ENCODE assay signal across 8 mouse cellular contexts in the genomic region with DNA sequence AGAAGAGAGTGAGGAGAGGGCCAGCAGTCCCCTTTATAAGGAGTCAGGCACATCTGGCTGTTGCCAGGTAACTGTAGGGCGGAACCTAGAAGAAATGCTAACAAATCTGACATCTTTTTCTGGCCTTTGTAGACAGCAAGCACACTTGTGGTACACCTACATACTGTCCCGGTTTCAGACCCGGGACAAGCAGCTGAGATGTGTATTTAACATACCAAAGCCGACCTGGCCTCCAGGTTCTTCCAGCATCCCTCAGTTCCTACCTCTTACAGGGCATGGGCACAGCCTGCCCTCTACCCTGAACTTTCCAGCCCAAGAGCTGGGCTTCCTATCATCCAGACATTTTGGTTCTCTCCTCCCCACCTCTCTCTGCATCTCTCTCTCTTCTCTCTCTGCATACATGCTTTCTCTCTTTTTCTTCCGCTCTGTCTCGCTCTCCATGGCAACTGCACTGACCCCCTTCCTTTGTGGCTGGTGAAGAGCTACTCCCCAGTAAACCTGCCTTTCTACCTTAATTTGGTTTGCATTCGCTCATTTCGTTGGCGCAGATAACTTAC. TPM values are rescaled to one million over a fixed set of nuclear protein-coding genes. Genes with fewer than 3 reads are reported as not detected.
DNase-seq lines count a peak whose midpoint lies in the region; ATAC-seq lines count a peak whose summit lies in the region.

No protein-coding gene starts in this region.

- no peak for ATAC-seq in megakaryocyte, adult 5-6 weeks (ENCODE audit: poor library complexity, severe bottlenecking)
- peak; percentile 34; the same call in 1 of the 2 replicates for ATAC-seq in megakaryocyte progenitor cell, adult 5-6 weeks (replicated peaks; ENCODE audit: poor library complexity)

- peak; percentile 14 for DNase-seq in forelimb bud, embryonic 11.5 days (ENCODE audit: low read depth, low spot score)
- DNase-seq in spleen, postnatal 10 days (ENCODE audit: low spot score in 2 of 2) = no peak
- no peak for DNase-seq in layer of hippocampus, adult 11-12 months (ENCODE audit: low spot score)
- DNase-seq in spleen, postnatal 4 days (ENCODE audit: low spot score in 2 of 2) = no peak
- no peak for DNase-seq in lung, postnatal 25 days (ENCODE audit: low spot score)

- H3K27me3 ChIP-seq in megakaryocyte, embryonic 14.5 days (replicated peaks) = no peaks in the 10 kb centered on the region

- peaks cover 5% of the 10 kb centered on the region for H3K36me3 ChIP-seq in megakaryocyte, embryonic 14.5 days (replicated peaks; ENCODE audit: low read length)

- H3K9me3 ChIP-seq in megakaryocyte, embryonic 14.5 days = no peaks in the 10 kb centered on the region

- peaks cover 20% of the 10 kb centered on the region for H3K4me1 ChIP-seq in megakaryocyte, embryonic 14.5 days

- H3K4me3 ChIP-seq in megakaryocyte, embryonic 14.5 days (replicated peaks) = peak overlapping the region; percentile 86

RNA-seq across cellular contexts. Expression of a gene that starts 18.1 kb away (rescaled TPM):
- 1.6 TPM in 2 replicates for polyA plus RNA-seq in megakaryocyte, embryonic 14.5 days (2012; ENCODE audit: insufficient read depth, low replicate concordance)
- total RNA-seq in megakaryocyte, adult 5-6 weeks (2015) = 8.5 and 9.4 TPM in 2 replicates
- total RNA-seq in megakaryocyte, adult 5-6 weeks (2017) = 2.2 and 3.4 TPM in 2 replicates
- 27.6 and 28.0 TPM in 2 replicates for total RNA-seq in megakaryocyte progenitor cell, adult 5-6 weeks (2015)
- 14.2 and 15.2 TPM in 2 replicates for total RNA-seq in megakaryocyte progenitor cell, adult 5-6 weeks (2017)

RNA-seq across cellular contexts. Expression of a gene that starts 44.3 kb away (rescaled TPM):
- polyA plus RNA-seq in megakaryocyte, embryonic 14.5 days (2012; ENCODE audit: insufficient read depth, low replicate concordance) = 0.60 and 13.1 TPM in 2 replicates
- total RNA-seq in megakaryocyte, adult 5-6 weeks (2015) = 90.5 and 96.5 TPM in 2 replicates
- total RNA-seq in megakaryocyte, adult 5-6 weeks (2017) = 78.1 and 115 TPM in 2 replicates
- total RNA-seq in megakaryocyte progenitor cell, adult 5-6 weeks (2015) = 177 and 201 TPM in 2 replicates
- 114 and 158 TPM in 2 replicates for total RNA-seq in megakaryocyte progenitor cell, adult 5-6 weeks (2017)
